Mouse (Mus musculus) erythroblast, embryonic 14.5 days (primary cell): ENCODE results near the gene Ermap. TPM values are rescaled to one million over a fixed set of nuclear protein-coding genes. Genes with fewer than 3 reads are reported as not detected.

ENCODE experiments used
- H3K27me3 ChIP-seq: 2 replicates; pipeline ENCODE4 v1.6.1; 2012; ENCODE audit warnings: inconsistent platforms; ENCODE audit not compliant: control insufficient read depth
- H3K36me3 ChIP-seq: 2 replicates; pipeline ENCODE4 v1.6.1; 2012; ENCODE audit warnings: mild to moderate bottlenecking, inconsistent platforms; ENCODE audit not compliant: control insufficient read depth
- H3K4me1 ChIP-seq: 2 replicates; pipeline ENCODE4 v1.6.1; 2012; ENCODE audit warnings: inconsistent platforms; ENCODE audit not compliant: control insufficient read depth
- H3K4me3 ChIP-seq: replicated peaks from 2 replicates; pipeline ENCODE3; 2012; ENCODE audit warnings: moderate library complexity, mild to moderate bottlenecking, inconsistent platforms
- H3K9me3 ChIP-seq: 2 replicates; pipeline ENCODE4 v1.6.1; 2012; ENCODE audit warnings: low read length, inconsistent platforms, mixed read lengths; ENCODE audit not compliant: control insufficient read depth
- GATA1 ChIP-seq: IDR thresholded peaks from 2 replicates; pipeline ENCODE4 v1.6.1; 2012; ENCODE audit warnings: low read length, inconsistent platforms, mixed read lengths
- TAL1 ChIP-seq: IDR thresholded peaks from 3 replicates; pipeline ENCODE4 v1.6.1; 2012; ENCODE audit warnings: low read length, inconsistent platforms, mixed read lengths
- polyA plus RNA-seq: library from polyadenylated mRNA; stranded (reverse); fragments of >175 nt; gene quantifications from 2 replicates; pipeline ENCODE4 v1.2.3, GENCODE M21; 2012

Gene Ermap
- polyA plus RNA-seq, 1 experiment, result 27.7 TPM

GRCm38 (mm10) chr4:119190618-119191017 is 807 bp upstream of the Ermap start:
- H3K4me3 ChIP-seq, result peak overlapping the region; percentile 70
- no peaks in the 10 kb centered on the region for H3K9me3 ChIP-seq
- H3K27me3 ChIP-seq, result no peaks in the 10 kb centered on the region
- TF ChIP-seq TAL1 (peak; percentile 66), GATA1 (peak; percentile 76)
- peaks cover 78% of the 10 kb centered on the region for H3K4me1 ChIP-seq
- H3K36me3 ChIP-seq, result peaks cover 37% of the 10 kb centered on the region

GRCm38 (mm10) chr4:119189392-119189791 is 419 bp downstream of the Ermap start:
- no peaks in the 10 kb centered on the region for H3K9me3 ChIP-seq
- H3K27me3 ChIP-seq, result no peaks in the 10 kb centered on the region
- TF ChIP-seq TAL1 (no peak), GATA1 (no peak)
- peaks cover 49% of the 10 kb centered on the region for H3K36me3 ChIP-seq
- peaks cover 80% of the 10 kb centered on the region for H3K4me1 ChIP-seq
- peak overlapping the region; percentile 70 for H3K4me3 ChIP-seq

GRCm38 (mm10) chr4:119188060-119188785 is 1.6 kb downstream of the Ermap start:
- H3K36me3 ChIP-seq, result peaks cover 61% of the 10 kb centered on the region
- H3K9me3 ChIP-seq, result no peaks in the 10 kb centered on the region
- peak overlapping the region; percentile 70 for H3K4me3 ChIP-seq
- H3K27me3 ChIP-seq, result no peaks in the 10 kb centered on the region; the same call in 1 of the 2 replicates
- peaks cover 79% of the 10 kb centered on the region for H3K4me1 ChIP-seq
- TF ChIP-seq GATA1 (no peak), TAL1 (no peak)

GRCm38 (mm10) chr4:119185771-119186170 is 4.0 kb downstream of the Ermap start:
- Histone ChIP-seq H3K4me1 (peaks cover 78% of the 10 kb centered on the region), H3K36me3 (peaks cover 86% of the 10 kb centered on the region), H3K9me3 (no peaks in the 10 kb centered on the region), H3K4me3 (peak overlapping the region; percentile 70), H3K27me3 (no peaks in the 10 kb centered on the region; the same call in 1 of the 2 replicates)
- no peak for TF ChIP-seq GATA1
- no peak for TF ChIP-seq TAL1

GRCm38 (mm10) chr4:119183525-119183924 is 6.3 kb downstream of the Ermap start:
- Histone ChIP-seq H3K36me3 (peaks cover 100% of the 10 kb centered on the region), H3K4me3 (no peak overlapping the region), H3K4me1 (peaks cover 80% of the 10 kb centered on the region), H3K27me3 (no peaks in the 10 kb centered on the region; the same call in 1 of the 2 replicates), H3K9me3 (no peaks in the 10 kb centered on the region)
- TF ChIP-seq GATA1 (no peak), TAL1 (no peak)

- no peak for TF ChIP-seq GATA1
- TF ChIP-seq TAL1, result no peak
- Histone ChIP-seq H3K36me3 (peaks cover 100% of the 10 kb centered on the region), H3K4me1 (peaks cover 74% of the 10 kb centered on the region), H3K4me3 (no peak overlapping the region), H3K9me3 (no peaks in the 10 kb centered on the region), H3K27me3 (no peaks in the 10 kb centered on the region; the same call in 1 of the 2 replicates)
These were observed 8.4 kb downstream of the Ermap start for GRCm38 (mm10) chr4:119181456-119181855.

GRCm38 (mm10) chr4:119180133-119180707 is 9.6 kb downstream of the Ermap start:
- no peak overlapping the region for H3K4me3 ChIP-seq
- TF ChIP-seq GATA1 (no peak), TAL1 (no peak)
- H3K4me1 ChIP-seq, result peaks cover 65% of the 10 kb centered on the region
- H3K36me3 ChIP-seq, result peaks cover 100% of the 10 kb centered on the region
- H3K9me3 ChIP-seq, result no peaks in the 10 kb centered on the region
- no peaks in the 10 kb centered on the region; the same call in 1 of the 2 replicates for H3K27me3 ChIP-seq

GRCm38 (mm10) chr4:119178331-119178730 is 11.5 kb downstream of the Ermap start:
- H3K36me3 ChIP-seq, result peaks cover 86% of the 10 kb centered on the region

GRCm38 (mm10) chr4:119177702-119178101 is 12.1 kb downstream of the Ermap start:
- H3K4me3 ChIP-seq, result no peak overlapping the region
- TF ChIP-seq GATA1, result no peak
- no peak for TF ChIP-seq TAL1
- peaks cover 80% of the 10 kb centered on the region for H3K36me3 ChIP-seq
- no peaks in the 10 kb centered on the region for H3K27me3 ChIP-seq
- peaks cover 58% of the 10 kb centered on the region for H3K4me1 ChIP-seq
- H3K9me3 ChIP-seq, result no peaks in the 10 kb centered on the region

More at GRCm38 (mm10) chr4:119178331-119178730, 11.5 kb downstream of the Ermap start:
- TF ChIP-seq TAL1 (no peak), GATA1 (no peak)
- Histone ChIP-seq H3K9me3 (no peaks in the 10 kb centered on the region), H3K27me3 (no peaks in the 10 kb centered on the region; the same call in 1 of the 2 replicates), H3K4me1 (peaks cover 58% of the 10 kb centered on the region), H3K4me3 (no peak overlapping the region)
